Mouse (Mus musculus) adrenal gland, postnatal 4 days (tissue): Measurements from ENCODE around the gene Pla2g4c. TPM values are rescaled to one million over a fixed set of nuclear protein-coding genes. Genes with fewer than 3 reads are reported as not detected.

Source experiments
- DNase-seq, 2 experiments: peaks; one replicate each; pipeline ENCODE4 v3.0.0; 2021 to 2022; ENCODE audit warnings: low spot score in 2 of 2, mixed read lengths in 2 of 2
- total RNA-seq, 2 experiments: library from RNA; stranded (reverse); gene quantifications; 2 replicates each; pipeline ENCODE4 v1.2.3; 2021

Gene Pla2g4c
- total RNA-seq, 2 experiments from 2014 or later = 0.42 to 1.1 TPM

- no peak for DNase-seq
Observed at GRCm38 (mm10) chr7:13355943-13356342, 31.5 kb downstream of the Pla2g4c start.

- no peak for DNase-seq
Observed at GRCm38 (mm10) chr7:13380588-13380987, 56.1 kb downstream of the Pla2g4c start.

GRCm38 (mm10) chr7:13397832-13398231 is 73.4 kb downstream of the Pla2g4c start, which contains the start of gene Cabp5:
Gene Cabp5 (plus strand): TSS chr7:13398132.
- DNase-seq = no peak

Other genes with a start within 250 kb of the Pla2g4c start
- gene Vmn1r85, start 229.5 kb upstream of the Pla2g4c start, total RNA-seq = not detected
- not detected for gene Vmn1r86, start 204.7 kb upstream of the Pla2g4c start, total RNA-seq
- gene Vmn1r87, start 184.5 kb upstream of the Pla2g4c start, total RNA-seq = not detected
- gene Vmn1r88, start 165.1 kb upstream of the Pla2g4c start, total RNA-seq = under 1 TPM; 0.08 to 0.14 TPM
- gene Vmn1r89, start 111.6 kb upstream of the Pla2g4c start, total RNA-seq = not detected
- 10 to 100 TPM; 51.5 to 60.6 TPM for gene Lig1, start 47.4 kb upstream of the Pla2g4c start, total RNA-seq
- gene Zswim9, start 45.9 kb upstream of the Pla2g4c start, total RNA-seq = 10 to 100 TPM; 12.2 to 12.5 TPM
- under 1 TPM; 0.28 to 0.50 TPM for gene Cabp5, start 73.5 kb downstream of the Pla2g4c start, total RNA-seq
- not detected for gene Bsph1, start 126.2 kb downstream of the Pla2g4c start, total RNA-seq
- not detected for gene Bsph2, start 246.4 kb downstream of the Pla2g4c start, total RNA-seq